Mouse (Mus musculus) neutrophil, adult 5-6 weeks (primary cell): ENCODE data around the gene Unc13a. TPM values are rescaled to one million over a fixed set of nuclear protein-coding genes. Genes with fewer than 3 reads are reported as not detected.
"Not testable (repeated sequence)": the region's sequence is repeated elsewhere in the genome, so short reads cannot be mapped to it uniquely, and the experiment has no call there.

Source experiments
- ATAC-seq: fragments of 151-379, 151-347 bp; 2 replicates; pipeline ENCODE4 v1.8.0; 2017; ENCODE audit warnings: mild to moderate bottlenecking, moderate TSS enrichment; ENCODE audit not compliant: insufficient number of reproducible peaks, poor library complexity, low FRiP score, severe bottlenecking; ENCODE audit errors: extremely low read depth
- total RNA-seq: library from RNA; stranded (forward); fragments of 200-1000 nt; gene quantifications from 2 replicates; pipeline ENCODE4 v1.2.3, GENCODE M21; 2017

The Unc13a gene
- total RNA-seq: 0.12 TPM in 2 replicates

- ATAC-seq: peak; percentile 62
These were observed at the start of gene Unc13a for GRCm38 (mm10) chr8:71671549-71671965. Gene Unc13a (minus strand): TSS chr8:71671757.

- no peak for ATAC-seq
These were observed 48.4 kb upstream of the Unc13a start for GRCm38 (mm10) chr8:71719928-71720457.

- ATAC-seq: no peak
These were observed 47.7 kb upstream of the Unc13a start for GRCm38 (mm10) chr8:71719218-71719617.

GRCm38 (mm10) chr8:71718252-71718651 is 46.7 kb upstream of the Unc13a start:
- no peak for ATAC-seq

- ATAC-seq: no peak
These were observed 45.5 kb upstream of the Unc13a start for GRCm38 (mm10) chr8:71717096-71717495.

- ATAC-seq: no peak
These were observed 45.0 kb upstream of the Unc13a start for GRCm38 (mm10) chr8:71716561-71717053.

GRCm38 (mm10) chr8:71715531-71715930 is 44.0 kb upstream of the Unc13a start:
- no peak for ATAC-seq

- no peak for ATAC-seq
These were observed 40.0 kb upstream of the Unc13a start for GRCm38 (mm10) chr8:71711574-71711973.

- peak; percentile 56; the same call in 1 of the 2 replicates for ATAC-seq
These were observed 38.4 kb upstream of the Unc13a start for GRCm38 (mm10) chr8:71709800-71710446.

- ATAC-seq: no peak
These were observed 37.7 kb upstream of the Unc13a start for GRCm38 (mm10) chr8:71709134-71709799.

GRCm38 (mm10) chr8:71707874-71708273 is 36.3 kb upstream of the Unc13a start:
- 0 out of 2 replicates have a peak, but pooled peaks have one; percentile 26 for ATAC-seq

GRCm38 (mm10) chr8:71703400-71703799 is 31.8 kb upstream of the Unc13a start:
- not testable (repeated sequence) for ATAC-seq

GRCm38 (mm10) chr8:71702923-71703322 is 31.4 kb upstream of the Unc13a start:
- ATAC-seq: no peak

- ATAC-seq: peak; percentile 45; the same call in 1 of the 2 replicates
These were observed 30.5 kb upstream of the Unc13a start for GRCm38 (mm10) chr8:71702087-71702432.

- no peak; the same call in 1 of the 2 replicates for ATAC-seq
These were observed 30.0 kb upstream of the Unc13a start, which contains the start of gene B3gnt3 for GRCm38 (mm10) chr8:71701414-71702086. Gene B3gnt3 (minus strand): TSS chr8:71701789.

- ATAC-seq: no peak
These were observed 29.1 kb upstream of the Unc13a start for GRCm38 (mm10) chr8:71700493-71701269.

- ATAC-seq: not testable (repeated sequence)
These were observed 23.9 kb upstream of the Unc13a start for GRCm38 (mm10) chr8:71695456-71695855.

- ATAC-seq: no peak
These were observed 21.8 kb upstream of the Unc13a start for GRCm38 (mm10) chr8:71693166-71694041.
